Mouse (Mus musculus) lung, postnatal 0 days (tissue): ENCODE measurements around the gene Slc17a5. TPM values are rescaled to one million over a fixed set of nuclear protein-coding genes. Genes with fewer than 3 reads are reported as not detected.
"Not testable (repeated sequence)": the region's sequence is repeated elsewhere in the genome, so short reads cannot be mapped to it uniquely, and the experiment has no call there.

Source experiments
- ATAC-seq: fragments of 200-750 bp; cut with Nextera tagmentation; 2 replicates; pipeline ENCODE4 v1.8.0; 2017; ENCODE audit warnings: moderate library complexity
- DNase-seq: peaks from one replicate; pipeline ENCODE4 v3.0.0-alpha.2; 2016; ENCODE audit warnings: low spot score
- H3K27ac ChIP-seq: fragments of 300-500 bp; sonication (generic); 2 replicates; pipeline ENCODE4 v1.5.1; 2014; ENCODE audit warnings: antibody characterized with exemption, mild to moderate bottlenecking, low read length, mixed read lengths
- H3K27me3 ChIP-seq: fragments of 300-500 bp; sonication (generic); replicated peaks from 2 replicates; pipeline ENCODE4 v1.6.1; 2014; ENCODE audit warnings: low read length, mixed read lengths; ENCODE audit not compliant: insufficient read depth
- H3K36me3 ChIP-seq: fragments of 300-500 bp; sonication (generic); 2 replicates; pipeline ENCODE4 v1.6.1; 2014; ENCODE audit warnings: low read length, mixed read lengths; ENCODE audit not compliant: insufficient read depth
- H3K4me1 ChIP-seq: fragments of 300-500 bp; sonication (generic); 2 replicates; pipeline ENCODE4 v1.6.1; 2014; ENCODE audit warnings: antibody characterized with exemption, low read depth, low read length, mixed read lengths; ENCODE audit not compliant: insufficient read depth
- H3K4me2 ChIP-seq: fragments of 300-500 bp; sonication (generic); replicated peaks from 2 replicates; pipeline ENCODE4 v1.6.1; 2014; ENCODE audit warnings: low read depth, mild to moderate bottlenecking, low read length, moderate library complexity, mixed read lengths
- H3K4me3 ChIP-seq: fragments of 300-500 bp; sonication (generic); 2 replicates; pipeline ENCODE4 v1.5.1; 2014; ENCODE audit warnings: low read depth, low read length
- H3K9ac ChIP-seq: fragments of 300-500 bp; sonication (generic); replicated peaks from 2 replicates; pipeline ENCODE4 v1.6.1; 2014; ENCODE audit warnings: low read depth, mild to moderate bottlenecking
- H3K9me3 ChIP-seq: fragments of 300-500 bp; sonication (generic); 2 replicates; pipeline ENCODE4 v1.6.1; 2016; ENCODE audit warnings: low read length, mixed read lengths
- CTCF ChIP-seq: IDR thresholded peaks from 2 replicates; pipeline ENCODE4 v1.5.1; 2016; ENCODE audit warnings: antibody characterized with exemption, mild to moderate bottlenecking
- EP300 ChIP-seq: IDR thresholded peaks from 2 replicates; pipeline ENCODE4 v1.6.1; 2016; ENCODE audit warnings: antibody characterized with exemption, mild to moderate bottlenecking, control low read depth
- whole genome bisulfite sequencing: fragments of 180-500 bp; shearing (Covaris S2); extraction: QIAGEN DNeasy Blood & Tissue Kit; methylation state at CpG from one replicate; pipeline ENCODE4 v1.1.7; 2014; 5-methylcytosine and 5-hydroxymethylcytosine counted together
- polyA plus RNA-seq: library from polyadenylated mRNA; unstranded; fragments of >200 nt; fragmentation: Nextera tagmentation; extraction: Ambion mirVana; gene quantifications from 2 replicates; pipeline ENCODE4 v1.2.1, GENCODE M21; 2015

The Slc17a5 gene
- polyA plus RNA-seq, 1 experiment from 2014 or later: 19.9 TPM

- Histone ChIP-seq H3K4me1 (no peaks in the 10 kb centered on the region), H3K4me3 (no peak overlapping the region), H3K27ac (no peak overlapping the region), H3K27me3 (no peaks in the 10 kb centered on the region), H3K4me2 (no peak overlapping the region), H3K36me3 (no peaks in the 10 kb centered on the region), H3K9me3 (no peaks in the 10 kb centered on the region), H3K9ac (no peak overlapping the region)
- TF ChIP-seq CTCF (no peak), EP300 (no peak)
- ATAC-seq: no peak
- DNase-seq: no peak
- 79% methylated on average over 7 of the region's 7 CpGs for WGBS
Observed at GRCm38 (mm10) chr9:78493171-78493570, 94.7 kb downstream of the Slc17a5 start.

- Histone ChIP-seq H3K4me1 (no peaks in the 10 kb centered on the region), H3K27me3 (no peaks in the 10 kb centered on the region), H3K27ac (no peak overlapping the region), H3K9ac (no peak overlapping the region), H3K36me3 (no peaks in the 10 kb centered on the region), H3K4me2 (no peak overlapping the region), H3K4me3 (no peak overlapping the region), H3K9me3 (no peaks in the 10 kb centered on the region)
- ATAC-seq: no peak
- 86% methylated on average over 3 of the region's 3 CpGs for WGBS
- TF ChIP-seq CTCF: no peak
- no peak for TF ChIP-seq EP300
- DNase-seq: no peak
Observed at GRCm38 (mm10) chr9:78492254-78492653, 95.6 kb downstream of the Slc17a5 start.

GRCm38 (mm10) chr9:78491169-78491568 lies 96.7 kb downstream of the Slc17a5 start:
- H3K27ac ChIP-seq: no peak overlapping the region
- H3K4me1 ChIP-seq: no peaks in the 10 kb centered on the region
- H3K36me3 ChIP-seq: no peaks in the 10 kb centered on the region
- no peaks in the 10 kb centered on the region for H3K9me3 ChIP-seq
- peak; percentile 53; the same call in 1 of the 2 replicates for ATAC-seq
- peak; percentile 41 for DNase-seq
- no peak overlapping the region for H3K4me2 ChIP-seq
- H3K27me3 ChIP-seq: no peaks in the 10 kb centered on the region
- no peak overlapping the region for H3K4me3 ChIP-seq
- H3K9ac ChIP-seq: no peak overlapping the region
- WGBS: 45% methylated on average over 3 of the region's 3 CpGs
- TF ChIP-seq CTCF: no peak
- peak; percentile 67; the same call in 1 of the 2 replicates for TF ChIP-seq EP300

- ATAC-seq: peak; percentile 81
- Histone ChIP-seq H3K36me3 (no peaks in the 10 kb centered on the region), H3K4me2 (peak within 1 kb of the TSS; percentile 70), H3K27me3 (no peaks in the 10 kb centered on the region), H3K9ac (peak within 1 kb of the TSS; percentile 41; the same call in 1 of the 2 replicates), H3K4me1 (no peaks in the 10 kb centered on the region), H3K4me3 (peak within 1 kb of the TSS; percentile 43), H3K27ac (peak within 1 kb of the TSS; percentile 77; the same call in 1 of the 2 replicates), H3K9me3 (no peaks in the 10 kb centered on the region)
- under 1% methylated on average over 16 of the region's 20 CpGs for WGBS
- peak; percentile 75 for DNase-seq
- TF ChIP-seq EP300 (no peak), CTCF (no peak)
Observed at GRCm38 (mm10) chr9:78488890-78489420, 98.9 kb downstream of the Slc17a5 start, which contains the start of gene Eef1a1. Gene Eef1a1 (minus strand): TSS chr9:78489151.

GRCm38 (mm10) chr9:78488021-78488420 lies 99.8 kb downstream of the Slc17a5 start:
- not testable (repeated sequence) for DNase-seq, H3K9me3 ChIP-seq, ATAC-seq, H3K4me3 ChIP-seq, H3K27me3 ChIP-seq, H3K36me3 ChIP-seq, H3K4me1 ChIP-seq, H3K27ac ChIP-seq, H3K9ac ChIP-seq, H3K4me2 ChIP-seq
- WGBS: 92% methylated on average over 5 of the region's 5 CpGs

Other genes starting within 250 kb of the Slc17a5 start
- gene Gsta2, start 232.3 kb downstream of the Slc17a5 start, polyA plus RNA-seq: 4.8 and 4.9 TPM in 2 replicates
- gene Dppa5a, start 219.9 kb downstream of the Slc17a5 start, polyA plus RNA-seq: 0.71 and 0.81 TPM in 2 replicates
- gene Ooep, start 209.3 kb downstream of the Slc17a5 start, polyA plus RNA-seq: 3.3 and 4.1 TPM in 2 replicates
- gene Ddx43, start 192.3 kb downstream of the Slc17a5 start, polyA plus RNA-seq: 0.05 TPM in 1 of 2 replicates, not detected in the other
- gene Cgas, start 144.8 kb downstream of the Slc17a5 start, polyA plus RNA-seq: 0.86 TPM in 2 replicates
- 11.2 and 12.2 TPM in 2 replicates for gene Mto1, start 139.8 kb downstream of the Slc17a5 start, polyA plus RNA-seq
- gene Gm17324, start 139.3 kb downstream of the Slc17a5 start, polyA plus RNA-seq: 0.80 and 0.88 TPM in 2 replicates
- gene Eef1a1, start 98.9 kb downstream of the Slc17a5 start, polyA plus RNA-seq: 2,930 and 3,003 TPM in 2 replicates
- gene Cd109, start 27.5 kb upstream of the Slc17a5 start, polyA plus RNA-seq: 2.7 TPM in 2 replicates